Mouse (Mus musculus): ENCODE results near the gene Map1s. TPM values are rescaled to one million over a fixed set of nuclear protein-coding genes. Genes with fewer than 3 reads are reported as not detected.

Map1s gene
- 49.9 and 57.3 TPM in 2 replicates for polyA plus RNA-seq (2015; fragmentation: Nextera tagmentation; extraction: Ambion mirVana)

DNA sequence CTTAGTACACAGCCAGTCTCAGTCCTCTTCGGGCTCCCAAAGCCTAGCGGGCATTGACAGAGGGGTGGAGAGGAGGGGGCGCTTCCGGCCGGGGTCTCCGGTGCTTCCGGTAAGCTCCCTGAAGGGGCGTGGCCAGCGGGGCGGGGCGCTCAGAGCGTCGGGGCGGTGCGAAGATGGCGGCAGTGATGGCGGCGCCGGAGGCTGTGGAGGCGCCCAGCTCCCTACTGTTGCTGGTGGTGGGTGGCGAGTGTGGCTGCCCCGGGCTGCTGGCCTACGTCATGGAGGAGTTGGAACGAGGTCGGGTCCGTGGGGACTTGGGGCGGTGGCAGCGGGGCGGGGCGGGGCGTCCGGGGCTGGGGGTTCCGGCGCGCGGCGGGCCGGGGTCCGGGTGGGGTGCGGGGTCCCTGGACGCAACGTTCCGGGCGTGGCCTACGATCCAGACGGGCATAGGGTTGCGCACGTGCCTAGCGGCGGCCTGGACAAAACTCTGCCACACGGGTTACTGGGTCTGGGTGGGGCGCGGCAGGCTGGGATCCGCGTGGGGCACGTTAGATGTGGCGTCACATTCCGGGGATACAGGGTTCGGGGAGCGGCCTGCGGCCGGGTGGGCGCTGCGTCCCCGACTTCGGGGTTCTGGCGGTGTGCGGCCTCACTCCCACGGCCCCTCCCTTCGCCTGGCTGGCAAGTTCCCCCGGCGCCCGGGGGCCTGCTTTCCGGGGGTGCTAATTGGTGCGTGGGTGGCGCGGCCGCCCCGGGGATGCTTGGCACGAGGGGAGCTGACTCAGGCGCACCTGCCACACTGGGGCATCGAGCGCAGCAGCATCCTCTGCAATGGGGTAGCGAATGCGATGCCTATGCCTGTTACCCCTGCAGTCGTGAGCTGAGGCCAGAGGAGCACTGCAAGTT, at the start of gene Map1s:
Gene Map1s (plus strand): TSS at position 102 of the 906 bp plus-strand sequence.

DNA sequence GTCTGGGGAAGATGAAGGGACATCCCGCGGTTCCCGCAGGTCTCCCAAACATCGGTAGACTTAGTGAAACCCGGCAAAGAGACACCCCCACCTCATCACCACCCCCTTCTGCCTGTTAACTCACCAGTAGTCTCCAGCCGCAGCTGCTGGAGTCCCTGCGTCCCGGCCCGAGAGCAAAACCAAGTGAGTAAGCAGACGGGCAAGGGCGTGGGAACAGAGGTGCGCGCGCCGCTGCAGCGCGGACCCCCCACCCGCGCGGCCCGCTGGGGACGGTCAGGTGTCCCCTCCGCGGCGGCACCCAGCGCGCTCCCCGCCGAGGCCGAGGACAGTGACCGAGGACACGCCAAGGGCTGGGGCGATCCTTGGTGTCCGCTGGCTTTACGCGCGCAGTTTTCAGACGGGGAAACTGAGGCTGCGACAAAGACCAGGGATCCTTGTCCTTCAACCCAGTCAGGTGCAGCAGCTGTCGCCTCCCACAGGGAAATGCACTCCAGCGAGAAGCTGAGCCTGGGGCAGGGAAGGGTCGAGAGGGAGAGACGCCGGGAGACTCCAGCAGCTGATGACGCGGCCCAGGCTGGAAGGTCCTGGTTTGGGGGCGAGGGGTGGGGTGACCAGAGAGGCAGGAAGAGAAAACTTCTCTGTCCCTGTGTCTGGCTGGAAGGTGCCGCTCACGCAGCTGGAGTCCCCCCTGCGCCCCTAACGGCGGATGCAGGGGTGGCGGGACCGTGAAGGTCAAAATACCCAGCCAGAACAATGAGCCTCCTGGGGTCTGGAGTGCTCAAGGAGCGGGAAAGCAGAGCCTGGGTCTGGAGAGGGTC, 42.7 kb upstream of the Map1s start, which contains the start of gene Kcnn1:
Gene Kcnn1 (minus strand): TSS at position 435 of the 818 bp plus-strand sequence.

GRCm38 (mm10) chr8:70873364-70873985, 32.3 kb upstream of the Map1s start, which contains the start of gene Ccdc124:
Gene Ccdc124, minus strand, starts transcription at chr8:70873935.

GRCm38 (mm10) chr8:70892022-70892895, 13.5 kb upstream of the Map1s start, which contains the start of gene Slc5a5:
Gene Slc5a5, minus strand, starts transcription at chr8:70892757.

GRCm38 (mm10) chr8:70897021-70897680, 8.6 kb upstream of the Map1s start, which contains the start of gene Rpl18a:
Gene Rpl18a, minus strand, starts transcription at chr8:70897412.

MicroRNAs encoded within 50 kb of the gene (microRNA counts, 519-probe panel; counts per million panel counts)
- microRNA mmu-miR-1969 = 40.5 counts per million

Small RNA genes within 50 kb of the gene (microRNA-seq; reads per million reads assigned to microRNA genes)
- 8.4 reads per million, percentile 18 among the genes with 10 or more reads in this experiment for gene Mir1969
- gene Mir7067 = not detected

Other genes with a start within 250 kb of the Map1s start
- gene Pgpep1, start 245.5 kb upstream of the Map1s start, polyA plus RNA-seq (2015; fragmentation: Nextera tagmentation; extraction: Ambion mirVana) = 72.8 and 79.8 TPM in 2 replicates
- 194 and 204 TPM in 2 replicates for gene Lsm4, start 232.7 kb upstream of the Map1s start, polyA plus RNA-seq (2015; fragmentation: Nextera tagmentation; extraction: Ambion mirVana)
- 107 and 140 TPM in 2 replicates for gene Jund, start 207.0 kb upstream of the Map1s start, polyA plus RNA-seq (2015; fragmentation: Nextera tagmentation; extraction: Ambion mirVana)
- 0.03 TPM in 1 of 2 replicates, not detected in the other for gene Iqcn, start 202.5 kb upstream of the Map1s start, polyA plus RNA-seq (2015; fragmentation: Nextera tagmentation; extraction: Ambion mirVana)
- gene Gm3336, start 187.4 kb upstream of the Map1s start, polyA plus RNA-seq (2015; fragmentation: Nextera tagmentation; extraction: Ambion mirVana) = not detected in 2 replicates
- gene Pde4c, start 182.2 kb upstream of the Map1s start, polyA plus RNA-seq (2015; fragmentation: Nextera tagmentation; extraction: Ambion mirVana) = 0.12 and 0.14 TPM in 2 replicates
- gene Rab3a, start 151.3 kb upstream of the Map1s start, polyA plus RNA-seq (2015; fragmentation: Nextera tagmentation; extraction: Ambion mirVana) = 832 and 885 TPM in 2 replicates
- gene Mpv17l2, start 145.0 kb upstream of the Map1s start, polyA plus RNA-seq (2015; fragmentation: Nextera tagmentation; extraction: Ambion mirVana) = 50.0 and 53.0 TPM in 2 replicates
- gene Pik3r2, start 129.2 kb upstream of the Map1s start, polyA plus RNA-seq (2015; fragmentation: Nextera tagmentation; extraction: Ambion mirVana) = 81.0 and 96.3 TPM in 2 replicates
- 18.3 and 21.3 TPM in 2 replicates for gene Mast3, start 100.9 kb upstream of the Map1s start, polyA plus RNA-seq (2015; fragmentation: Nextera tagmentation; extraction: Ambion mirVana)
- 0.09 and 0.14 TPM in 2 replicates for gene Il12rb1, start 97.5 kb upstream of the Map1s start, polyA plus RNA-seq (2015; fragmentation: Nextera tagmentation; extraction: Ambion mirVana)
- 5.3 and 5.8 TPM in 2 replicates for gene Arrdc2, start 66.2 kb upstream of the Map1s start, polyA plus RNA-seq (2015; fragmentation: Nextera tagmentation; extraction: Ambion mirVana)
- 9.4 and 10.1 TPM in 2 replicates for gene Kcnn1, start 42.7 kb upstream of the Map1s start, polyA plus RNA-seq (2015; fragmentation: Nextera tagmentation; extraction: Ambion mirVana)
- gene Ccdc124, start 32.0 kb upstream of the Map1s start, polyA plus RNA-seq (2015; fragmentation: Nextera tagmentation; extraction: Ambion mirVana) = 134 and 163 TPM in 2 replicates
- 5.6 and 5.9 TPM in 2 replicates for gene Slc5a5, start 13.2 kb upstream of the Map1s start, polyA plus RNA-seq (2015; fragmentation: Nextera tagmentation; extraction: Ambion mirVana)
- 2,423 and 2,642 TPM in 2 replicates for gene Rpl18a, start 8.5 kb upstream of the Map1s start, polyA plus RNA-seq (2015; fragmentation: Nextera tagmentation; extraction: Ambion mirVana)

Measured in neural tube, postnatal 0 days (tissue).